Mouse (Mus musculus) ES-E14 (cell line): Measurements from ENCODE around the gene Egfr.

Experiments used
- HCFC1 ChIP-seq: IDR thresholded peaks from 2 replicates; pipeline ENCODE4 v1.6.1; 2012; ENCODE audit warnings: low read length, inconsistent platforms, borderline replicate concordance; ENCODE audit not compliant: insufficient read depth
- ZC3H11A ChIP-seq: IDR thresholded peaks from 2 replicates; pipeline ENCODE4 v1.6.1; 2012; ENCODE audit warnings: low read depth, mild to moderate bottlenecking, inconsistent platforms, low read length, borderline replicate concordance

- TF ChIP-seq ZC3H11A, result no peak
- TF ChIP-seq HCFC1, result no peak
Measured at GRCm38 (mm10) chr11:16816414-16816813, 64.4 kb downstream of the Egfr start.
